Mouse (Mus musculus): Measurements from ENCODE around the gene Prl3b1.

DNA sequence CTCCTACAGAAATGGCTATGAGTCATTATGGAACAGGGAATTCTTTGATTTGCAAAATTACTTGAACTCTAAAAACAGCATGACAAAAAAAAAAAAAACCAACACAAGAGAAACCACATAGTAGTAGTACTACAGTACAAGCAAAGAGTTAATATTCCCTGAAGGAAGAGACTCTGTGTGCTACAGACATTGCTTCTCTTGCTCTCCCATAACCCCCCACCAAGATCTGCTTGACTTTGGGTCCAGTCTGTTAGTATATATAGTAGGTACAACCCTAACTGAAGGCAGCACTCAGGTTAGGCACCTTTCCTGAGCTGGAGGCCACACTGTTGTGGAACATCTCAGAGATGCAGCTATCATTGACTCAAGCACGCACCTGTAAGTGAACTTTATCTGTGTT lies 45.3 kb upstream of the Prl3b1 start, which contains the start of gene Prl3c1:
- no peak for TF ChIP-seq CTCF (IDR thresholded peaks at IDR 0.05 in 2 of 3, conservative IDR thresholded peaks at IDR 0.05 in 1 of 3; ENCODE audit: control insufficient read depth in 1 of 3, insufficient read depth in 1 of 3, low read depth in 2 of 3, low read length in 3 of 3, poor library complexity in 1 of 3, severe bottlenecking in 1 of 3)
- no peak for TF ChIP-seq GATA1 (IDR thresholded peaks at IDR 0.05; ENCODE audit: low read depth, low read length)
- TF ChIP-seq POLR2A (IDR thresholded peaks at IDR 0.05; ENCODE audit: control insufficient read depth in 1 of 2, insufficient read depth in 1 of 2, low read depth in 1 of 2, low read length in 2 of 2, poor library complexity in 1 of 2): no peak
- no peak for TF ChIP-seq POLR2AphosphoS2 (IDR thresholded peaks at IDR 0.05; ENCODE audit: low read length)
- no peak for TF ChIP-seq GABPA (IDR thresholded peaks at IDR 0.05; ENCODE audit: low read depth, low read length)
- no peak for TF ChIP-seq EP300 (IDR thresholded peaks at IDR 0.05; ENCODE audit: low read depth in 1 of 2, low read length in 2 of 2)
- TF ChIP-seq E2F4 (IDR thresholded peaks at IDR 0.05; ENCODE audit: borderline replicate concordance, low read depth, low read length): no peak
- no peak for TF ChIP-seq ETS1 (IDR thresholded peaks at IDR 0.05; ENCODE audit: low read depth, low read length)
- TF ChIP-seq HCFC1 (IDR thresholded peaks at IDR 0.05; ENCODE audit: low read depth, low read length): no peak
- no peak for TF ChIP-seq ZC3H11A (IDR thresholded peaks at IDR 0.05; ENCODE audit: low read depth, low read length)
- no peak for TF ChIP-seq RAD21 (IDR thresholded peaks at IDR 0.05; ENCODE audit: low read depth, low read length)
- no peak for TF ChIP-seq ZNF384 (IDR thresholded peaks at IDR 0.05; ENCODE audit: low read depth, low read length)
- TF ChIP-seq SIN3A (IDR thresholded peaks at IDR 0.05; ENCODE audit: low read length): no peak
- TF ChIP-seq NRF1 (IDR thresholded peaks at IDR 0.05; ENCODE audit: insufficient read depth, low read depth, low read length, poor library complexity, severe bottlenecking): no peak

Measured in MEL (cell line).